Mouse (Mus musculus) skeletal muscle tissue, postnatal 0 days (tissue): Measurements from ENCODE around the gene Kptn. TPM values are rescaled to one million over a fixed set of nuclear protein-coding genes. Genes with fewer than 3 reads are reported as not detected.

Source experiments
- polyA plus RNA-seq: library from polyadenylated mRNA; unstranded; fragments of >200 nt; fragmentation: Nextera tagmentation; extraction: Ambion mirVana; gene quantifications from 2 replicates; pipeline ENCODE4 v1.2.1, GENCODE M21; 2015

The Kptn gene
- 12.5 and 12.6 TPM in 2 replicates for polyA plus RNA-seq

DNA sequence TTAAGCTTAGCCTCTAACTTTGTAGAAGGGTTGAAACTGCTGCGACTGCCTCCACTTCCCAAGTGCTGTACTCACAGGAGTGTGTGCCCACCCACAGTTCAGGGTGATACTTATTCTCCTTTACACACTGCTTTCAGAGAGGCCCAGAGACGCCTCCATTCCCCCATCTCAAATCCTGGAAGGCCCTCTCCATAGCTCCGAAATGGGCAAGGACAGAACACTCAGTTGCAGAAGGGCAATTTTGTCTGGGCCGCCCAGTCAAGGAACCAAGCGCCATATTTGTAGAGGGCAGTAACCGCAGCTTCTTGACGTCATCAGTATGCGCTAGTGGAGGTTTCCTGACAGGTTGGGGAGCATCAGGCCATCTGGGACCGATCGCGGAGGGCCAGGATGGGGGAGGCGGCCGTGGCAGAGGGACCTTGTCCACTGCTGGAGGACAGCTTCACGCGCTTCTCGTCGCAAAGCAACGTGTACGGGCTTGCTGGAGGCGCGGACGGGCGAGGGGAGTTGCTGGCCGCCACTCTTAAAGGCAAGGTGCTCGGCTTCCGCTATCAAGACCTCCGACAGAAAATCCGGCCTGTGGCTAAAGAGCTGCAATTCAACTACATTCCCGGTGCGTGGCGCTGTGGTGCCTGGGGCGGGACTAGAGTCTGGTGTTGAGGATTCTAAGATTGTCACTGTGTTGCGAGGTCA is at the start of gene Kptn:
Kptn (plus strand) TSS at position 327 of the 693 bp plus-strand sequence.

GRCm38 (mm10) chr7:16098021-16099017 is 21.4 kb upstream of the Kptn start, which contains the start of gene Napa:
Napa (plus strand) TSS chr7:16098458.

GRCm38 (mm10) chr7:16129421-16129845 is 9.7 kb downstream of the Kptn start, which contains the start of gene Slc8a2:
Slc8a2 (plus strand) TSS chr7:16129826.

DNA sequence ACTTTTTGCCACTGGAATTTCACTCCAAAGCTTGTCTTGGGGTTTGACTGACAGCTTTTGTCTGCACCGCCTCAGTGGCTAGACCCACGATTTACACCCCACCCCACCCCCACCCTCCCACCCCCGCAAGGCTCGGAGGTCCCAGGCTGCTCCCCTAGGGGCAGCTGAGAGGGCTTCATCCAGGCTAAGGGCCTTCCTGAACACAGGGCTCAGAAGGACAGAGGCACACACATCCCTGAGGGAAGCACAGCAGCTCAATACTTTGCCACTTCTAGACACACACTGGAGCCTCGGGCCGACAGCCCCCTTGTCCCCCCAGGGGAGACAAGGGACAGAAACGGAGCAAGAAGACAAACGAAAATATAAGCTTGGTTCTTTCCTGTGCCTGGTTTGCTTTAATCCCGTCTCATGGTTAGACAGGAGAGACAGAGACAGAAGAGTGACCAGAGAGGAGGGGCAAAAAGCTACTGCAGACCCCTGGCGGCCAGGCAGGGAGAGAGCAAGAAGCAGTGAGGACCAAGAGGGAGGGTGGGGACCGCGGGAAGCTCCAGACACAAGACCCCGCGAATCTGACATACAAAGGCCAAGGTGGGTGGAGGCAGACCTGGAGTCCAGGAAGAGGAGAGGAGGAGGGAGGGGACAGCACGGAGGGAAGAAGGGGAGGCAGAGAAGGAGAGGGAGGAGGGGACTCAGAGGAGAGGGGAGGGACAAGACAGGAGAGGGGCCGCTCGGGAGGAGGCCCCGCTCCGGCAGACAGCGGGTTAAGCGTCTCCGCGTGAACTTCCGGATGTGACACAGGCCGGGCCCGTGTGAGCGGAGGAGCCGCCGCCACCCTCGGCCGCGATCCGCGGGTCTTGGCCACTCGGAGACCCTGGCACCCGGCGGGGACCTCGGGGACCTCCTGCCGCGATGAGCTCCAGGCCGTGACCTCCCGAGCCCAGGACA is 55.2 kb downstream of the Kptn start, which contains the start of gene Meis3:
Meis3 (plus strand) TSS at position 494 of the 945 bp plus-strand sequence.

Other genes starting within 250 kb of the Kptn start
- gene Crx, start 239.9 kb upstream of the Kptn start, polyA plus RNA-seq, result not detected in 2 replicates
- gene Crxos, start 237.3 kb upstream of the Kptn start, polyA plus RNA-seq, result not detected in 2 replicates
- 1,000 and 1,017 TPM in 2 replicates for gene Selenow, start 197.5 kb upstream of the Kptn start, polyA plus RNA-seq
- 158 and 170 TPM in 2 replicates for gene Nop53, start 173.8 kb upstream of the Kptn start, polyA plus RNA-seq
- 66.9 and 87.8 TPM in 2 replicates for gene Ehd2, start 152.3 kb upstream of the Kptn start, polyA plus RNA-seq
- gene Bicra, start 72.0 kb upstream of the Kptn start, polyA plus RNA-seq, result 3.2 TPM in 2 replicates
- not detected in 2 replicates for gene Zfp541, start 58.1 kb upstream of the Kptn start, polyA plus RNA-seq
- gene Napa, start 21.4 kb upstream of the Kptn start, polyA plus RNA-seq, result 183 and 189 TPM in 2 replicates
- gene Slc8a2, start 9.9 kb downstream of the Kptn start, polyA plus RNA-seq, result 0.04 and 0.06 TPM in 2 replicates
- 8.5 and 11.3 TPM in 2 replicates for gene Meis3, start 55.2 kb downstream of the Kptn start, polyA plus RNA-seq
- gene Dhx34, start 102.1 kb downstream of the Kptn start, polyA plus RNA-seq, result 5.0 and 5.1 TPM in 2 replicates
- 0.13 and 0.17 TPM in 2 replicates for gene C5ar2, start 124.3 kb downstream of the Kptn start, polyA plus RNA-seq
- gene C5ar1, start 139.6 kb downstream of the Kptn start, polyA plus RNA-seq, result 4.4 and 6.7 TPM in 2 replicates
- 8.9 and 11.3 TPM in 2 replicates for gene Inafm1, start 153.7 kb downstream of the Kptn start, polyA plus RNA-seq
- 7.5 and 10.2 TPM in 2 replicates for gene Ccdc9, start 166.9 kb downstream of the Kptn start, polyA plus RNA-seq
- gene Bbc3, start 188.5 kb downstream of the Kptn start, polyA plus RNA-seq, result 4.0 and 8.4 TPM in 2 replicates